Mouse (Mus musculus): ENCODE measurements around the gene Hypk.

GRCm38 (mm10) chr2:121452361-121452760, 729 bp upstream of the Hypk start:
- TF ChIP-seq CTCF (IDR thresholded peaks at IDR 0.05; ENCODE audit: extremely low read depth, insufficient read depth, insufficient read length, insufficient replicate concordance) (no peak), POLR2A (IDR thresholded peaks at IDR 0.05; ENCODE audit: low read depth, low read length) (no peak)
